Mouse (Mus musculus): ENCODE data around the gene Olfr648. TPM values are rescaled to one million over a fixed set of nuclear protein-coding genes. Genes with fewer than 3 reads are reported as not detected.

The Olfr648 gene
- polyA plus RNA-seq, 1 experiment from 2014 or later = 0.20 TPM

GRCm38 (mm10) chr7:104179074-104179473 lies 4.1 kb downstream of the Olfr648 start:
- no peaks in the 10 kb centered on the region for H3K9me3 ChIP-seq (ENCODE audit: control insufficient read depth, low read length)
- no peaks in the 10 kb centered on the region for H3K36me3 ChIP-seq (ENCODE audit: control insufficient read depth, insufficient read depth, low read length)
- H3K9ac ChIP-seq (ENCODE audit: low read depth, low read length) = no peak overlapping the region
- no peaks in the 10 kb centered on the region for H3K27me3 ChIP-seq (replicated peaks; ENCODE audit: control insufficient read depth, insufficient read depth, low read length)
- H3K27ac ChIP-seq (ENCODE audit: low read length) = no peak overlapping the region
- 86% methylated on average over 1 of the region's 1 CpGs for WGBS
- H3K4me2 ChIP-seq (ENCODE audit: low read depth, low read length) = no peak overlapping the region
- H3K4me1 ChIP-seq (ENCODE audit: control insufficient read depth, insufficient read depth, low read length) = no peaks in the 10 kb centered on the region
- no peak for ATAC-seq
- no peak overlapping the region for H3K4me3 ChIP-seq (ENCODE audit: low read length)

- no peaks in the 10 kb centered on the region for H3K9me3 ChIP-seq (ENCODE audit: control insufficient read depth, low read length)
- H3K9ac ChIP-seq (ENCODE audit: low read depth, low read length) = no peak overlapping the region
- H3K36me3 ChIP-seq (ENCODE audit: control insufficient read depth, insufficient read depth, low read length) = no peaks in the 10 kb centered on the region
- 64% methylated on average over 5 of the region's 5 CpGs for WGBS
- no peak overlapping the region for H3K4me2 ChIP-seq (ENCODE audit: low read depth, low read length)
- no peaks in the 10 kb centered on the region for H3K27me3 ChIP-seq (replicated peaks; ENCODE audit: control insufficient read depth, insufficient read depth, low read length)
- no peaks in the 10 kb centered on the region for H3K4me1 ChIP-seq (ENCODE audit: control insufficient read depth, insufficient read depth, low read length)
- no peak for ATAC-seq
- H3K27ac ChIP-seq (ENCODE audit: low read length) = no peak overlapping the region
- no peak overlapping the region for H3K4me3 ChIP-seq (ENCODE audit: low read length)
These were observed 4.7 kb downstream of the Olfr648 start for GRCm38 (mm10) chr7:104178422-104179054.

GRCm38 (mm10) chr7:104175085-104175484 lies 8.1 kb downstream of the Olfr648 start:
- Histone ChIP-seq H3K27me3 (replicated peaks; ENCODE audit: control insufficient read depth, insufficient read depth, low read length) (no peaks in the 10 kb centered on the region), H3K4me2 (ENCODE audit: low read depth, low read length) (no peak overlapping the region), H3K36me3 (ENCODE audit: control insufficient read depth, insufficient read depth, low read length) (no peaks in the 10 kb centered on the region), H3K4me3 (ENCODE audit: low read length) (no peak overlapping the region), H3K9me3 (ENCODE audit: control insufficient read depth, low read length) (no peaks in the 10 kb centered on the region), H3K9ac (ENCODE audit: low read depth, low read length) (no peak overlapping the region), H3K27ac (ENCODE audit: low read length) (no peak overlapping the region), H3K4me1 (ENCODE audit: control insufficient read depth, insufficient read depth, low read length) (no peaks in the 10 kb centered on the region)
- ATAC-seq = no peak
- WGBS = 67% methylated on average over 1 of the region's 1 CpGs

- no peaks in the 10 kb centered on the region for H3K9me3 ChIP-seq (ENCODE audit: control insufficient read depth, low read length)
- no peaks in the 10 kb centered on the region for H3K4me1 ChIP-seq (ENCODE audit: control insufficient read depth, insufficient read depth, low read length)
- H3K4me2 ChIP-seq (ENCODE audit: low read depth, low read length) = no peak overlapping the region
- no peak for ATAC-seq
- no peaks in the 10 kb centered on the region for H3K27me3 ChIP-seq (replicated peaks; ENCODE audit: control insufficient read depth, insufficient read depth, low read length)
- no peaks in the 10 kb centered on the region for H3K36me3 ChIP-seq (ENCODE audit: control insufficient read depth, insufficient read depth, low read length)
- H3K4me3 ChIP-seq (ENCODE audit: low read length) = no peak overlapping the region
- no peak overlapping the region for H3K27ac ChIP-seq (ENCODE audit: low read length)
- no peak overlapping the region for H3K9ac ChIP-seq (ENCODE audit: low read depth, low read length)
- WGBS = 74% methylated on average over 6 of the region's 6 CpGs
These were observed 13.5 kb downstream of the Olfr648 start for GRCm38 (mm10) chr7:104169634-104170204.

GRCm38 (mm10) chr7:104167105-104167504 lies 16.1 kb downstream of the Olfr648 start:
- Histone ChIP-seq H3K9me3 (ENCODE audit: control insufficient read depth, low read length) (no peaks in the 10 kb centered on the region), H3K36me3 (ENCODE audit: control insufficient read depth, insufficient read depth, low read length) (no peaks in the 10 kb centered on the region), H3K4me2 (ENCODE audit: low read depth, low read length) (no peak overlapping the region), H3K27ac (ENCODE audit: low read length) (no peak overlapping the region), H3K9ac (ENCODE audit: low read depth, low read length) (no peak overlapping the region), H3K4me3 (ENCODE audit: low read length) (no peak overlapping the region), H3K27me3 (replicated peaks; ENCODE audit: control insufficient read depth, insufficient read depth, low read length) (no peaks in the 10 kb centered on the region), H3K4me1 (ENCODE audit: control insufficient read depth, insufficient read depth, low read length) (no peaks in the 10 kb centered on the region)
- no peak for ATAC-seq
- WGBS = 83% methylated on average over 6 of the region's 6 CpGs

- ATAC-seq = no peak
- Histone ChIP-seq H3K27ac (ENCODE audit: low read length) (no peak within 1 kb of the TSS), H3K36me3 (ENCODE audit: control insufficient read depth, insufficient read depth, low read length) (no peaks in the 10 kb centered on the region), H3K27me3 (replicated peaks; ENCODE audit: control insufficient read depth, insufficient read depth, low read length) (no peaks in the 10 kb centered on the region), H3K9ac (ENCODE audit: low read depth, low read length) (no peak within 1 kb of the TSS), H3K9me3 (ENCODE audit: control insufficient read depth, low read length) (no peaks in the 10 kb centered on the region), H3K4me1 (ENCODE audit: control insufficient read depth, insufficient read depth, low read length) (no peaks in the 10 kb centered on the region), H3K4me2 (ENCODE audit: low read depth, low read length) (no peak within 1 kb of the TSS), H3K4me3 (ENCODE audit: low read length) (no peak within 1 kb of the TSS)
- WGBS = 84% methylated on average over 2 of the region's 2 CpGs
These were observed 32.7 kb downstream of the Olfr648 start, which contains the start of gene Ubqlnl for GRCm38 (mm10) chr7:104150456-104150855. Gene Ubqlnl, minus strand, starts transcription at chr7:104150556.

- Histone ChIP-seq H3K36me3 (ENCODE audit: control insufficient read depth, insufficient read depth, low read length) (no peaks in the 10 kb centered on the region), H3K27ac (ENCODE audit: low read length) (no peak within 1 kb of the TSS)
- 67% methylated on average over 3 of the region's 3 CpGs for WGBS
These were observed 40.0 kb downstream of the Olfr648 start, which contains the start of gene Ubqln3 for GRCm38 (mm10) chr7:104143179-104143578. Gene Ubqln3, minus strand, starts transcription at chr7:104143279.

GRCm38 (mm10) chr7:104137305-104137704 lies 45.9 kb downstream of the Olfr648 start, which contains the start of gene Olfr643:
Gene Olfr643, minus strand, starts transcription at chr7:104137405.
- no peaks in the 10 kb centered on the region for H3K9me3 ChIP-seq (ENCODE audit: control insufficient read depth, low read length)
- no peak within 1 kb of the TSS for H3K4me2 ChIP-seq (ENCODE audit: low read depth, low read length)
- H3K4me1 ChIP-seq (ENCODE audit: control insufficient read depth, insufficient read depth, low read length) = no peaks in the 10 kb centered on the region
- no peak within 1 kb of the TSS for H3K27ac ChIP-seq (ENCODE audit: low read length)
- H3K36me3 ChIP-seq (ENCODE audit: control insufficient read depth, insufficient read depth, low read length) = no peaks in the 10 kb centered on the region
- ATAC-seq = no peak
- WGBS = 77% methylated on average over 5 of the region's 5 CpGs
- no peak within 1 kb of the TSS for H3K4me3 ChIP-seq (ENCODE audit: low read length)
- H3K9ac ChIP-seq (ENCODE audit: low read depth, low read length) = no peak within 1 kb of the TSS
- H3K27me3 ChIP-seq (replicated peaks; ENCODE audit: control insufficient read depth, insufficient read depth, low read length) = no peaks in the 10 kb centered on the region

More at GRCm38 (mm10) chr7:104143179-104143578, 40.0 kb downstream of the Olfr648 start, which contains the start of gene Ubqln3:
- Histone ChIP-seq H3K4me3 (ENCODE audit: low read length) (no peak within 1 kb of the TSS), H3K4me1 (ENCODE audit: control insufficient read depth, insufficient read depth, low read length) (no peaks in the 10 kb centered on the region), H3K9me3 (ENCODE audit: control insufficient read depth, low read length) (no peaks in the 10 kb centered on the region), H3K27me3 (replicated peaks; ENCODE audit: control insufficient read depth, insufficient read depth, low read length) (no peaks in the 10 kb centered on the region), H3K9ac (ENCODE audit: low read depth, low read length) (no peak within 1 kb of the TSS), H3K4me2 (ENCODE audit: low read depth, low read length) (no peak within 1 kb of the TSS)
- no peak for ATAC-seq

- H3K4me3 ChIP-seq (ENCODE audit: low read length) = no peak within 1 kb of the TSS
- H3K36me3 ChIP-seq (ENCODE audit: control insufficient read depth, insufficient read depth, low read length) = no peaks in the 10 kb centered on the region
- no peaks in the 10 kb centered on the region for H3K9me3 ChIP-seq (ENCODE audit: control insufficient read depth, low read length)
- no peaks in the 10 kb centered on the region for H3K4me1 ChIP-seq (ENCODE audit: control insufficient read depth, insufficient read depth, low read length)
- H3K9ac ChIP-seq (ENCODE audit: low read depth, low read length) = no peak within 1 kb of the TSS
- H3K4me2 ChIP-seq (ENCODE audit: low read depth, low read length) = no peak within 1 kb of the TSS
- ATAC-seq = no peak
- no peak within 1 kb of the TSS for H3K27ac ChIP-seq (ENCODE audit: low read length)
- 93% methylated on average over 5 of the region's 5 CpGs for WGBS
- no peaks in the 10 kb centered on the region for H3K27me3 ChIP-seq (replicated peaks; ENCODE audit: control insufficient read depth, insufficient read depth, low read length)
These were observed 53.5 kb downstream of the Olfr648 start, which contains the start of gene Ubqln5 for GRCm38 (mm10) chr7:104129726-104130125. Gene Ubqln5, minus strand, starts transcription at chr7:104129826.

Data from intestine, embryonic 16.5 days (tissue).